42 mouse cellular contexts compared by ENCODE assay signal in the genomic region with DNA sequence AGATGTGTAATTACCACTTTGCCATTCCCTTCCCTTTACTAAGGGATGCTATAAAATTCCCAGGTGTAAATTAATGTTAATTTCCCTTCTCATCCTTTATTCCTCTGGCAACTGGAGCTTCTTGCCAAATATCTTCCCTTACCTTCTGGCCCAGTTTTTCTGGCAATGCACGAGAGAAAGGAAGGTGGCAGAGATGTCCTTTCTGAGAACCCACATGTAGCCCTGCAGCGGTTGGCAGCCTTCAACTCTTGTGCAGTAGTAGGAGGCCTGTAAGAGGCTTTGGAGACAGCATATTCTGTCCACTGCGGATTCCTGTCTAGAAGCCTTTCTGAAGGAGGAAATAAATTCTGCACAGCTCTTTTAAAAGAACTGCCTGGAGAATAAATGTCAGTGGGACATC. TPM values are rescaled to one million over a fixed set of nuclear protein-coding genes. Genes with fewer than 3 reads are reported as not detected.
"Had no signal": no experiment of that assay in that cellular context is flagged by ENCODE, and none has a peak within 500 bp of the region (broad histone marks: within the 10 kb centered on the region; RNA-seq: fewer than 3 reads in every experiment).

No protein-coding gene starts in this region.

- DNase-seq: heart, postnatal 14 days; heart, postnatal 36 days; heart, postnatal 4 days; kidney, adult 11 months; kidney, adult 18-20 months; kidney, adult 2 months; kidney, adult 8-10 months; kidney, adult 9 months; kidney, postnatal 10 days; kidney, postnatal 14 days; kidney, postnatal 25 days; kidney, postnatal 36 days; kidney, postnatal 4 days; layer of hippocampus, adult 9-11 months; layer of hippocampus, postnatal 36 days had no signal

RNA-seq across cellular contexts. Expression of a gene that starts 20.0 kb away (rescaled TPM):
- total RNA-seq: heart, postnatal 14 days; heart, postnatal 25 days; heart, postnatal 36 days; heart, postnatal 4 days; hematopoietic stem cell, adult 5-6 weeks; layer of hippocampus, adult 18-20 months; layer of hippocampus, adult 2 months; layer of hippocampus, adult 8-10 months; layer of hippocampus, postnatal 10 days; layer of hippocampus, postnatal 14 days; layer of hippocampus, postnatal 25 days; layer of hippocampus, postnatal 36 days; left cerebral cortex, adult 18-20 months; left cerebral cortex, adult 2 months had no signal
- polyA plus RNA-seq: heart, embryonic 11.5 days; heart, embryonic 12.5 days; heart, embryonic 13.5 days; heart, embryonic 14.5 days; heart, embryonic 15.5 days; heart, embryonic 16.5 days; heart, postnatal 0 days; inflammation-experienced regulatory T-cells, adult 6 months; intestine, embryonic 14.5 days; intestine, embryonic 15.5 days; intestine, embryonic 16.5 days; intestine, postnatal 0 days; kidney, adult 2 months; kidney, embryonic 14.5 days; kidney, embryonic 15.5 days; kidney, embryonic 16.5 days; kidney, postnatal 0 days; large intestine, adult 2 months had no signal
